Mouse (Mus musculus) kidney, adult 10 weeks (tissue): Measurements from ENCODE around the gene Olfr1141. TPM values are rescaled to one million over a fixed set of nuclear protein-coding genes. Genes with fewer than 3 reads are reported as not detected.

ENCODE experiments used
- polyA plus RNA-seq: library from polyadenylated mRNA; stranded (reverse); fragments of 350-450 nt; fragmentation: Illumina TruSeq; extraction: RNeasy Lipid Tissue Mini Kit (QIAGEN cat#74804); gene quantifications from one replicate; pipeline ENCODE4 v1.2.3, GENCODE M21; 2014; ENCODE audit warnings: low read depth, low replicate concordance

Olfr1141 gene
- polyA plus RNA-seq, result not detected

DNA sequence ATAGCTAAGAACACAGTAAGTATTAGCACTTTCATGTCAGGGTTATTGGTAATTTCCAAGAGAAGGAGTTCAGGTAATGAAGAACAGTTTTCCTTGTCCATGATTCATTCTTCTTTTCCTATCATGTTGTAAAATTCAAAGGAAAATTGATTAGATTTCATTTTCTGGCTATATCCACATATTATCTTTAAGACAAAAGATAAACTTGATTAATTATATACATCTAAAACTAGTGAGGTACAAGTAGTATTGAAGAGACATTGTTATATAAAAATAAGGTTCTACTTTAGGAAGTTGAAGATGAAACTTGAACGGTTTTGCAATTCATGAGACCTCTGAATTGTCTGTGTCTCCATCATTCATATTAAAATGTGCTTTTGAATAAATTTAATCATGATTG, at the start of gene Olfr1141:
Gene Olfr1141, minus strand, starts transcription at position 101 of the 400 bp plus-strand sequence.

DNA sequence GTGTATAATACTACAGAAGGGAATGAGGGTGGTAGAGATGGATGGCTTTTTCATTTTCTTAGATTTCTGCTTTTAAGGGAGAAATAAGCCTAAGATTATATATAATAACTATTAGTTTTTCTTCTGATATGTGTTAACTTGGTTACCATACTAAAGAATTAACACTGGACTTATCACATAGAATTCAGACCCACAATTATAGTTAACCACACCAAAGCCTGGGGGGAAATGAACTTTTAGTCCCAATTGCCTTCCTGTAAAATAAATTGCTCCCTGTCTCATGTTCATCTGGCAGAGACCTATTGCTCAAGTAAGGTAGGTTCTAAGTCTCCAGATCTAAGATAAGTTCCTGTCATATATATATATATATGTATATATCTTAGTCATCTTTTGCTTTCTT, 46.5 kb upstream of the Olfr1141 start, which contains the start of gene Olfr1143:
Gene Olfr1143, plus strand, starts transcription at position 301 of the 400 bp plus-strand sequence.

DNA sequence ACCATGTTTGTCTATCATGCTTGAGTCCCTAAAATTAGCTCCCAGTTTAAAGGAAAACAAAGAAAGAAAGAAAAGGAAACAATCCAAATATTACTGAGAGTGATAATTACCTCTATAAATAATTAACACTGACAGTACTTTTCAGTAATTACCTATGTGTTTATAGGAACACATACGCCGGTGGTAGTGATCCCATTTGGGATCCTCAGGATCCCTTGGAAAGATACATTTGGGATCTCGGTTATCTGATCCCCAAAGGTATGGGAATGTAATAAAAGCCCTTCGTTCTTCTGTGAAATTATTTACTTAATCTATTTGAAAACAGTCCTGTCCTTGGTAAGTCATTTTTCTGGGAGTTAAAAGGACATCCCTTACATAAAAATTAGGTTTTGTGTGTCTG, 25.4 kb upstream of the Olfr1141 start, which contains the start of gene Olfr152:
Gene Olfr152, plus strand, starts transcription at position 301 of the 400 bp plus-strand sequence.

GRCm38 (mm10) chr2:87743452-87743851, 10.3 kb downstream of the Olfr1141 start, which contains the start of gene Olfr1140:
Olfr1140 (plus strand) TSS chr2:87743752.

GRCm38 (mm10) chr2:87739878-87740277, 13.9 kb downstream of the Olfr1141 start, which contains the start of gene Olfr1138:
Olfr1138 (minus strand) TSS chr2:87739978.

DNA sequence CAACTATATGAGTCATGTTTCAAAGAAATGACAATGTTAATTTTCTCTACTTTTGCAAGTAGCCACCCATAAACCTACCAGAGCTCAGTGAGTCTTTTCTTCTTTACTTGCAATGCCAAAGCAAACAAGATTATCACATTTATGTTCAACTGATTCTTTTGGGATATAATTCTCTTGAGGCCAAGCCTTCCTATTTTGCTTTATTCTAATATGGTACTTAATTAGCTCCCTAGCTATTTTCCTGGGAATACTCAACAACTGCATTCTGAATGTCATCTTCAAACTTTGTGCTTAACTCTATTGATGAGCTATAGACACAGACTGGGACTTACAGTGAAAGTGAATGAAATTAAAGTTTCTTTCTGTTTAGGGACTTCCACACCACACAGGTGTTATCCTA, 40.7 kb downstream of the Olfr1141 start, which contains the start of gene Olfr1137:
Gene Olfr1137, minus strand, starts transcription at position 101 of the 400 bp plus-strand sequence.

Other genes with a start within 250 kb of the Olfr1141 start
- not detected for gene Pramel6, start 247.4 kb downstream of the Olfr1141 start, polyA plus RNA-seq
- gene Olfr153, start 222.2 kb downstream of the Olfr1141 start, polyA plus RNA-seq, result not detected
- gene Olfr1128, start 208.4 kb downstream of the Olfr1141 start, polyA plus RNA-seq, result not detected
- not detected for gene Olfr1129, start 180.1 kb downstream of the Olfr1141 start, polyA plus RNA-seq
- gene Olfr1130, start 147.8 kb downstream of the Olfr1141 start, polyA plus RNA-seq, result not detected
- not detected for gene Olfr1131, start 126.9 kb downstream of the Olfr1141 start, polyA plus RNA-seq
- gene Olfr1132, start 116.5 kb downstream of the Olfr1141 start, polyA plus RNA-seq, result not detected
- gene Olfr1133, start 106.6 kb downstream of the Olfr1141 start, polyA plus RNA-seq, result not detected
- not detected for gene Olfr1134, start 95.5 kb downstream of the Olfr1141 start, polyA plus RNA-seq
- gene Olfr1135, start 80.3 kb downstream of the Olfr1141 start, polyA plus RNA-seq, result not detected
- gene Olfr1136, start 60.0 kb downstream of the Olfr1141 start, polyA plus RNA-seq, result not detected
- gene Olfr1137, start 40.8 kb downstream of the Olfr1141 start, polyA plus RNA-seq, result not detected
- gene Olfr1138, start 14.0 kb downstream of the Olfr1141 start, polyA plus RNA-seq, result not detected
- gene Olfr1140, start 10.2 kb downstream of the Olfr1141 start, polyA plus RNA-seq, result not detected
- not detected for gene Olfr152, start 25.5 kb upstream of the Olfr1141 start, polyA plus RNA-seq
- gene Olfr1143, start 46.6 kb upstream of the Olfr1141 start, polyA plus RNA-seq, result not detected
- gene Olfr1145, start 55.8 kb upstream of the Olfr1141 start, polyA plus RNA-seq, result not detected
- not detected for gene Olfr1148, start 76.5 kb upstream of the Olfr1141 start, polyA plus RNA-seq
- gene Olfr1150-ps1, start 90.0 kb upstream of the Olfr1141 start, polyA plus RNA-seq, result not detected
- gene Olfr1151, start 101.9 kb upstream of the Olfr1141 start, polyA plus RNA-seq, result not detected
- not detected for gene Olfr1152, start 112.5 kb upstream of the Olfr1141 start, polyA plus RNA-seq
- not detected for gene Olfr1153, start 141.0 kb upstream of the Olfr1141 start, polyA plus RNA-seq
- gene Olfr1154, start 151.2 kb upstream of the Olfr1141 start, polyA plus RNA-seq, result not detected
- gene Olfr1155, start 191.1 kb upstream of the Olfr1141 start, polyA plus RNA-seq, result not detected
- gene Olfr1156, start 199.1 kb upstream of the Olfr1141 start, polyA plus RNA-seq, result not detected
- not detected for gene Olfr1157, start 214.3 kb upstream of the Olfr1141 start, polyA plus RNA-seq
- not detected for gene Olfr74, start 220.7 kb upstream of the Olfr1141 start, polyA plus RNA-seq
- not detected for gene Olfr1158, start 236.1 kb upstream of the Olfr1141 start, polyA plus RNA-seq